Mouse (Mus musculus) heart, adult 2 months (tissue): ENCODE measurements around the gene Rasgrp2.

Source experiments
- CTCF ChIP-seq: fragments of 200-600 bp; IDR thresholded peaks from 2 replicates; pipeline ENCODE4 v1.8.1; 2022; ENCODE audit warnings: antibody characterized with exemption, mild to moderate bottlenecking, moderate library complexity
- EP300 ChIP-seq: fragments of 200-500 bp; IDR thresholded peaks from 2 replicates; pipeline ENCODE4 v1.6.1; 2011; ENCODE audit warnings: low read depth, low read length, control low read depth; ENCODE audit not compliant: insufficient read depth

GRCm38 (mm10) chr19:6364317-6364725 is 34.8 kb upstream of the Rasgrp2 start:
- TF ChIP-seq CTCF: no peak
- peak; percentile 29; the same call in 1 of the 2 replicates for TF ChIP-seq EP300
